Mouse (Mus musculus) right cerebral cortex, adult 2 months (tissue): ENCODE data around the gene Tcf20.
"Not testable (repeated sequence)": the region's sequence is repeated elsewhere in the genome, so short reads cannot be mapped to it uniquely, and the experiment has no call there.

Experiments used
- DNase-seq, 2 experiments: peaks; one replicate each; pipeline ENCODE4 v3.0.0; 2021 to 2022; ENCODE audit warnings: low spot score in 2 of 2

Tcf20 gene

DNA sequence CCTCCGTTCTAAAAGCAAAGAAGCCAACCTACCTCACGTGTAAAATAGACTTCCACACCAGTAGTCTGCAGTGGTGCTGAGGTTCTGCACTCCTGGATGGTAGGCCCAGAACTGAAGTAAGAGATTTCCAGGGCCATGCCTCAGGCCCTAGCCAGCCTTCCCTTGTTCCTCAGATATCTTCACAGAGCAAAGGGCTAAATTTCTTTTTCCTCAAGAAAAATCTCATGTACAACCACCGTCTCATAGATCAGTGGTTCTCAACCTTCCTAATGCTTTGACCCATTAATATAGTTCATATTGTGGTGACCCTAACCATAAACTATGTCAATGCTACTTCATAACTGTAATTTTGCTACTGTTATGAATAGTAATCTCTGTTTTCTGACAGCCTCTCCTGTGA, 87.3 kb downstream of the Tcf20 start:
- no peak for DNase-seq

DNA sequence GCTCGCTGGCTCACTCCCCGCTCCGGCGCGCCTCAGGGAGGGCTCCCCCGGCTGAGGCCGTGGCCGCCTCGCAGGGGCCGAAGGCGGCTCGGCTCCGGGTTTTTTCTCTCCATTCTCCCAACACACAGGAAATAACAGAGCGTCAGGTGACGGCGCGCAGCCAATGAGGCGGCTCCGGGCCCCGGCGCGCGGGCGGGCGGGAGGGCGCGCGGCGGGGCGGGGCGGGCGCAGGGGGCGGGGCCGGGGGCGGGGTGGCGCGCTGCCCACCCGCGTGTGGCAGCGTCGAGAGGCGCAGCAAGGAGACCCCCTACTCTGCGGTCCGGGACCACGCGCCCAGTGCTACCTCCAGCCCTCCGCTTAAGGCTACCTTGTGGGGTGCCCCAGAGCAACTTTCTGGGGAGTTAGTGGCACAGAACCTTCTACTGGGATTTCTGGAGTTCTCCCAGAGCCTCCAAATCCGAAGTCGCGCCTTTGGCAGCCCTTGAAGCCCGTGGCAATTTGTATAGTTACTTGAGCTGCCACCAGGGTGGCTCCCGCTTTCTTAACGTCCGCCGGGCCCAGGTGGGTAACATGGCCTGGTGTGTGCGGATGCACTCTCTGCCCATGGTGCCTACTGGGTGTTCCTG, 87.9 kb downstream of the Tcf20 start:
- DNase-seq: peak; percentile 79 to 80

DNA sequence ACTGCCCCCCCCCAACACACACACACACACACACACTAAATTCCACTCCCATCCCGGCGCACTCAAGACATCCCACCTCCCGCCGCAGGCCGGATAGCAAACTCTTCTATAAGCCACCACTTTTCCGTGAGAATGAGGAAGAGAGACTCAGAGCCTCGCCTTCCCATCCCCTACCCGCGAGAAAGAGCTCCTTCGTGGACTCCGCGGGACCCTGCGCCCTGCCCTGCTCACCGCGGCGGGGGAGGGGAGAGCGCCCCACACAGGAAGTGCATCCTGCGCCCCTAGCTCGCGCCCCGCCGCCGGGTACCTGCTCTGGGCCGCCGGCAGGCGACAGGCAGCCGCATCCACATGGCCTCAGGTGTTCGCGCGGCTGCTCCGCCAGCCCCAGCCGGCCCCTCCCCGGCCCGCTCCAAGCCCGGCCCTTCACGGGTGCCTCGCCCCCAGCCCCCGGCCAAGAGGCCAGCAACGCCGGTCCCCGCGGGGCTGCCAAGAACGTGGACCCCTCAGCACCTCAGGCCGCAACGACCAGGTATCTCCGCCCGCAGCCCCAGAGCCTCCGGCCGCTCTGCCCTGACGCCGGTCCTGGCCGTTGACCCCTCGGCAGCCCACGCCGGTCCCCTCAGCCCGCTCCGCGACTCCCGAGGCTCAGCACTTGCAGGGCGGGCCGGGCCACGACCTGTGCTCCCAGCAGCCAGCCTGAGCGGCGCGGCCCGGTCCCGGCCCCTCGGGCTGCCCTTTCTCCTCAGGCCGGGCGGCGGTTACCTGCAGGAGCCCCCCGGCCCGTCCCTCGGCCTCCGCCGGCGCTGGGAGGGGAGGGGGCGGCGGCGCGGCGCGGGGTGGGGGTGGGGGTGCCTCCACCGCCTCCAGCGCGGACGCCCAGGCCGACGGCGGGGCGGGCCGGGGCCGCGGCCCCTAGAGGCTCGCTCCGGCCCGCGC, 88.7 kb downstream of the Tcf20 start:
- no peak for DNase-seq

DNA sequence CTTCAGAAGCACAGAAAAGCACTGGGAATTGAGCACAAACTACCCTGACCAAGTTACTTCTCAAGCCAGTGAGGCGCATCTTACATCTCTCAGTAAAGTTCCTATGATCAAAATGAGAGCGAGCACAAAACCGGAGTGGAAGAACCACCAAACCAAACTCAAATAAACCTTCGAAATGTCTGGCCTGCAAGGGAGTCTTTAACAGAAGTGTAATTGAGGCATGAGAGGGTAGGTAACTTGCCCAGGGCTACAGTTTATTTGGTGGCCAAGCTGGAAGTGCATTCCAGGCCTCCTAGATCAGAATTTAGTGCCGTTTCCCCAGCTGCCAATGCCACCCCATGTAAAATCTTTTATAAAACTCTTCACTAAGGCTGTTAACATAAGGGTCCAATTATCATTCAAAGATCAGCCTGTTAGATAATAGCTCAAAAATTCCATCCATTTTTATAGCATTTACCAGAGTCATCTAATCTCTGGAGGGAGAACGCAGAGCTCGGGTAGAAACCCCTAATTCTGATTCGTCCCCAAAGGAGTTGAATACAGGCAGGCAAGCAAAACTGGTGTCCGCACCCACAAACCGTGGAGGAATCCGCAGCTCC, 89.4 kb downstream of the Tcf20 start:
- DNase-seq: no peak

DNA sequence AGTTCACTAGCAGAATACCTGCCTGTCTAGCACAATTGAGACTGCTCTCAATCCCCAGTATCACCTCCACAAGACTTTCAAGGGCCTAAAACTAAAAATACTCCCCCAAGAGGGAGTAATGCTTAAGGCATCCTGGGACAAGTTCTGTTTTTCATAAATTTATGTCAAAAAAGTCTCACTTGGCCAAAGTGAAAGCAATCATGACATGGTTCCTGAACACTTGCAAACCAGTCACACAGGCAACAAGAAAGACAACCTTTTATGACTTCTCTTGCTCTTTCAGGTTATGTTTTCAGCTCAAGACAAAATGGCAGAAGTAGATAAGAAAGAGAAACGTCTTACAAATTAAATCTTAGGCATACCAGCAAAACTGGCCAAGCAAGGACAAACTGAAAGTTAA, 91.3 kb downstream of the Tcf20 start:
- DNase-seq: no peak

DNA sequence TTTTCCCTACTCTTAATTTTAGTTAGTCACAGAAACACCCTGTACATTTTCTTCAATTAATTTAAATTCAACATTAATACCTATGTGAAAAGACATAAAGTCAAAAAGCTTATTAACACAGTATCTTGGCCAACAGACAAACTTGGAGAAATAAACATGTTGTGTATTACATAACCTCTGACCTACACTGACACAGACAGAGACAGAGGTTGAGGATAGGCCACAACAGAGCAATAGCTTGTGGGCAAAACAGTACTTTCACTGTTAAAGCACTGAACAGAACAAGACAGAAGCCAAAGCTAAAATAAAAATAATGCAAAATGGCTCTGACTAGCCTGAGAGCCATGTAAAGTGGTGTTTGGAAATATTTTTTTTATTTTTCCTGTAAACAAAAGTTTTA, 97.2 kb downstream of the Tcf20 start:
- DNase-seq: no peak

DNA sequence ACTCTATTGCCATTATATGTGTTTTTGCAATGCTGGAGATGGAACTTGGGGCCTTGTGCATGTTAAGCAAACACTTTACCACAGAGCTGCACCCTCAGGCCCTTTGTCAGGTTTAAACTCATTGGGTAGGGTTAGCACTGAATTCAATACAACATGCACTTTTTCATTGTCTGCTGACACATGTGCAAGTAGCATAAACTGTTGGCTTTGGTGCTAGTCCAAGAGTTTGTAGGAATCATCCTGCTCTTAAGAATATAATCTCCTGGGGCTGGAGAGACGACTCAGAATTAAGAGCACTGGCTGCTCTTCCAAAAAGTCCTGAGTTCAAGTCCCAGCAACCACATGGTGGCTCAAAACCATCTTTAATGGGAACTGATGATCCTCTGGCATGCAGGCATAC, 98.2 kb downstream of the Tcf20 start:
- no peak for DNase-seq

DNA sequence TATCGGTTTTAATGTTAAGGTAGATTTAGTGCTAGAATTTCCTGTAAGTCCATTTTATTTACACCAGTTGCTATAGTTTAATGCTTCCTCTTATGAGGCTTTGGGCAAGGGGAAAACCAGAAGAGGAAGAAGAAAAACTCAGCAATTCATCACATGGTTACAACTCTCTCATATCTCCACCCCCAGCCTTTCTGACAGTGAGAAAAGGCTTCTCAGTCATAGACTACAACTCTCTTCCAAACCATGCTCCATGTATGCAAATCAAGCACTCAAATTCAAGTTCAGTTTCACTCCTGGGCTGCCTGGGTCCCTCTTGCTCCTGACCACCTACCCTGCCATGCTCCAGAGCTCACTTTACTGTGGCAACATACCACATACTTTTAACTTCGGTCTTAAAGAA, 99.2 kb downstream of the Tcf20 start:
- DNase-seq: no peak

DNA sequence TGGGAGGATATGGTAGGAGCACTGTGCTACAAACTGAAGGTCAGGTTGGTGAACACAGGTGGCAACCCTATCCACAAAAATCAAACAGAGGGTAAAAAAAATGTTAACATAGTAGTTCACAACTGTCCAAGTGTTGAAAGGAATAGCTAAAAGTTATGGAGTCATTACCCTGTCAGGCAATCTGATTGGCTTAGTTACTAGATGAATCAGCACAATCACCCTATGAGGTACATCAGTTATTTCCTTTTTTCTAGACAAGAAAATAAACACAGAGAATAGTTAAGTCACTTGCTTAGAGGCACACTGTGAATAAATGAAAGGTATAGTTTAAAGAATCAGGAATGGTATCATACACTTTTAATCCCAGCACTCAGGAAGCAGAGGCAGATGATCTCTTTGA, 110.4 kb downstream of the Tcf20 start:
- DNase-seq: no peak

DNA sequence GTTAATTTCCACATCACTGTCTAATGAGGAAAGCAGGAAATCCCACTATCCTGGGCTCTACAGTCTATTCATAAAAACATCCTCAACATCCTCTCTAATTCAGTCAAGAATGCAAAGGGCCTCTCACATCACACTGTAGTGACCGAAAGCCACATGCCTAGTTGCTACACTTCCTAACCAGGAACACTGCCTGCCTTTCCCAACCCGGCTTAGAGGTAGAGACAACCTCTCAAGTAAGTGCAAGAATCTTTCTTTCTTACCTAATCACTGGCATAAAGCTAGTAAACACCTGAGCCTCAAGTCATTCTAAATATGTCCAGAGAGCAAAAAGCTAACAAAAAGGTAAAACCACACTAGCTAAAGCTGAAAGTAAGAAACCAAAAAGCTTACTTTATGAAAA, 110.8 kb downstream of the Tcf20 start:
- DNase-seq: no peak

DNA sequence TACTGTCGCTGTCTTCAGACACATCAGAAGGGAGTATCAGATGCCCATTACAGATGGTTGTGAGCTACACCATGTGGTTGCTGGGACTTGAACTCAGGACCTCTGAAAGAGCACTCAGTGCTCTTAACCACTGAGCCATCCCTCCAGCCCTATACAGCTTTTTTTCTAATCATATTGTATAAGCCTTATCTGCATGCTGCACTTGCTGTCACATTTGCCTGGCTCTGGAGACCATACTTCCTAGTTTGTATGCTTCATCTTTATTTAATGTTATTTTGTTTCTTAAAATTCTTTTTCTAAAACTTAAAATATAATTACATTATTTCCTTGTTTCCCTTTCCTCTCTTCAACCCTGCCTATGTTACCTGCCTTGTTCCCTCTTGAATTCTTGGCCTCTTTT, 115.6 kb downstream of the Tcf20 start:
- no peak for DNase-seq

DNA sequence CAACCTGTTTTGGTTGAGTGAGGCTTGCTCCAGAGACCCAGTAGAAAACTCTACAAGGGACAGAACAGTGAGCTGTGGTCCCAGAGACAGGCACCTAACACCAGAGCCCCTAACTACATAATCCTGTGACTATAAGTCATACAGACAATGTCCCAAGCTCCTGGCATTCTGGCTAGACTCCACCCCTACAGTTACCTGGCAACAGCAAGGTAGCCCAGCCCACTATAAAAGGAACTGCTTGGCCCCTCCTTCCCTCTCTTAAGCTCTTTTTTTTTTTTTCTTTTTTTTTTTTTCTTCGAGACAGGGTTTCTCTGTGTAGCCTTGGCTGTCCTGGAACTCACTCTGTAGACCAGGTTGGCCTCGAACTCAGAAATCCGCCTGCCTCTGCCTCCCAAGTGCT, 121.4 kb downstream of the Tcf20 start:
- not testable (repeated sequence) for DNase-seq

DNA sequence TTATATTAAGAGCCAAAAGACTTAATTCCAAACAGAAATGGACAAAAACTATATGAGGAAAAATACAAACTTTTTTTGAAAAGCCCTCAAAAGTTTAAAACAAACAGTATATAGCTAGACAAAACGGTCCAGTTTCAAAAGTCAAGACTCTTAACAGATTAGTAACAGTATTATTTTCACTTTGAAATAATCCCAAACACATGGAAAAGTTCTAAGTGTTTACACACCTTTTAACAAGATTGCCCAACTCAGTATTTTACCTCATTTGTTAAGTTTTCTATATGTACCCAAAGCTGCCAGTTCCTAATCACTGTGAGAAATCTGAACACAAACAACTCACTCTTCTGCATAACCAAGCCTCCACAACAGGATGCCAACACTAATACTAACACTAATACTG, 124.0 kb downstream of the Tcf20 start:
- no peak for DNase-seq

DNA sequence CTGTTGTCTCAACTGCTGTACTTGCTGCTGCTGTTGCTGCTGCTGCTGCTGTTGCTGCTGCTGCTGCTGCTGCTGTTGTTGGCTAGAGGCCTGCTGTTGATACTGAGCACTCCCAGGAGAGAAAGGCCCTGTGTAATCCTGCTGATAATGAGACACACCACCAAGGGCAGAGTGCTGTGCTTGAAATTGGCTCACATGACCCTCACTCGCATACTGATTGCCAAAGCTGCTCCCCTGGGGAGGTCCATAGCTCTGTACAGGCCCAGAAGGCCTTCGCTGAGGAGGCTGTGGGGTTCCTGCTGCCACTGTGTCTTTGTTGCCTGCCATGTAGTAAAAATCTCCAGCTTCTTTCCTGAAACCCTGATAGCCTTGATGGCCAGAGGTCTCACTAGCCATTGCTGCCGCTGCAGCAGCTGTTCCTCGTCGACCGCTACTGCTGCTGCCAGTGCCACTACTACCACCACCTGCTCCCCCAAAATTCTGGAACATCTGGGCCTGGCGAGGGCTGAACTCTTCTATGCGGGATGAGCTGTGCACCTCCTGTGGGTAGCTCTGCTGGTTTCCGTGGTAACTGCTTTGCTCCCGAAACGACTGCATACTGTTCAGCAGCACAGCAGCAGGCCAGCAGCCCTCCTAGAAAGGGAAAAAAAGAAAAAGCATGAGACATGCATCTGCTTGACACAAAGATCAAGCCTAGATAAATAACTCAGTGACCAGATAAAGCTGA, 130.9 kb downstream of the Tcf20 start:
- DNase-seq: peak; percentile 23 to 37

DNA sequence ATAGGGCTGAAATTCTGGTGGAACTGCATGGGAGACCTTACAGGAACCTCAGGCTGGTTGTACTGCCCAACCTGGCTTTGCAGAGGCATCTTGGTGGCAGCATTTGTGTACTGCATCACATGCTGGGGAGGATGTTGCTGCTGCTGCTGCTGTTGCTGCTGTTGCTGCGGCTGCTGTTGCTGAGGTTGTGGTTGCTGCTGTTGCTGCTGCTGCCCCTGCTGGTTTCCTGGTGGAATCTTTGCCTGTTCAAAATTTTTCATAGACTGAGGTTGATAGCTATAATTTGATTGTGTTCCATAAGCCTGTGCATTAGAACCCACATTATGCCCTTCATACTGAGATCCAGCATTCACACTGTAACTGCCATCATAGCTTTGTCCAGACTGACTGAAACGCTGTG, 131.6 kb downstream of the Tcf20 start:
- no peak for DNase-seq

DNA sequence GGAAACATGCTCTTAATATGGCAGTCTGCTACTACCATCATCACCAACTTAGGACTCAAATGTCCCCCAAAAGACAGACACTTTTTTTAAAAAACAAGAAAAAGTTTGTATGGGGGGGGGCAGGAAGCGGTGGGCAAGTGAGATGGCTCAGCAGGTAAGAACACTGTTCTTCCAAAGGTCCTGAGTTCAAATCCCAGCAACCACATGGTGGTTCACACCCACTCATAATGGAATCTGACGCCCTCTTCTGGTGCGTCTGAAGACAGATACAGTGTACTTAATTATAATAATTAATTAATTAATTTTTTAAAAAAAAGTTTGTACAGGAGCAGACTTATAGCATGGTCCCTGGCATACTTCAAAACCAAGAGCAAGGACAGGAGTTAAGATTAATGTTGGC, 148.5 kb downstream of the Tcf20 start:
- DNase-seq: no peak

DNA sequence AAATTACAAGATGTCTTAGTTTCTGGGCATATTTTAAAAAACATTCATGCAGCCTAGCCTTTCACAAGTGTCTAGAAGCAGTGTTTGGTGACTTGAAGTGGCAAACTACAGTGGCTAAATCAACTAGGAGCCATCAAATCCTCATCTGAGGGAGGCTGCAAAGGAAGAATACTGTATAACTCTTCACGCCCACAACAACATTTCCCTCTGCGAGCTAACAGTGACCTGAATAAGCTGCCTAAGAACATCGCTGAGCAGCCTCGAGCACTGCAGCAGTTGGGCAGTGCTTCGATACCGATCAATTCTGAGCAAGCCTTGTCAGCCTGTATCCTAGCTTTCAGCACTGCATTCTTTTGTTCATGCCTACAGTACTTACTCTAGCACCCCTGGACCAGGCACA, 157.8 kb downstream of the Tcf20 start:
- no peak for DNase-seq

DNA sequence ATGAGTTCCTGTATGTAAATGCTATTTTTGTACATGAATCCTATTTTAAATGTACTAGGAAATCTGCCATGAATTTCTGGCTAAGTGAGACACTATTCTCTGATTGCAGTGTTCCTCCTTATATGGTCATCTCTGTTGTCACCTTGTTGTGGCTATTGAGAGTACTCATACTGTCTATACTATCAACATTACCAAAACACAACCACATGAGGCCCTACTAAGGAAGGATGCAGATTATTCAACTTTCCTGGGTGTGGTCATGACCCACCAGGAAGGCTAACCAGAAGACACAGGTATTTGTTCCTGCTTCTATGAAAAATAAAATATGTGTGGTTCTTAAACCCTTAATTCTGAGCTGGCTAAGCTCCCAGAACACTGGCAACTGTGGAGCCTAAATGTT, 161.8 kb downstream of the Tcf20 start:
- no peak for DNase-seq

DNA sequence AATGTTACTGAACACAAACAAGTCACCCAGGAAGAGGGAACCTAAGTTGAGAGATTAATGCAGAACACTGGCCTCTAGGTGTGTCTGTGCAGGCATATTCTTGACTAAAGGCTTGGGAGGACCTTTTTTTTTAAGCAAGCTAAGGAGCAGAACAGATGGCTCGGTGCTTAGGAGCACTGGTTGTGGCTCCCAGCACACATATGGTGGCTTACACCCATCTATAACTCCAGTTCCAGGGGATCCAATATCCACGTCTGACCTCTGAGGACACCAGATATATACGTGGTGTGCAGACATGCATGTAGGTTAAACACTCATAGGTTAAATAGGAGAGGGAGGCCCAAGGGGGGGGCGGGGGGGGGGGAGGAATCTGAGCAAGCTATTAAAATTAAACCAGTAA, 165.3 kb downstream of the Tcf20 start:
- DNase-seq: no peak

DNA sequence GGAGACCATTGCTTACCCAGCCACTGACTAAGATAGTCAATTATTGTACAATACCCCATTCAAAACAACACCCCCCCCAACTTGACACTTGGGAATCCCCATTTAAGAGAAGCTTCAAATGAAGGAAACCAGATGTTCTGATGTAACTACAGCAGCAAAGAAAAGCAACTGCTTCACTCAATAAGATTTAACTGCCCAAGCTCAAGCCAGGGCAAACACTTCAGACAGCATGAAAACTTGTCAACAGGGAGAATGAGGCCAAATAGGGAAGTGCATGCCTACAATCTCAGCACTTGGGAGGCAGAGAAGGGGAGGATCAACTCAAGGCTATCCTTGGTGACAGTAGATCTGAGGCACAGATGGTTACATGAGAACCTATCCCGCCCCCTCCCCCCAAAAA, 166.0 kb downstream of the Tcf20 start:
- no peak for DNase-seq

DNA sequence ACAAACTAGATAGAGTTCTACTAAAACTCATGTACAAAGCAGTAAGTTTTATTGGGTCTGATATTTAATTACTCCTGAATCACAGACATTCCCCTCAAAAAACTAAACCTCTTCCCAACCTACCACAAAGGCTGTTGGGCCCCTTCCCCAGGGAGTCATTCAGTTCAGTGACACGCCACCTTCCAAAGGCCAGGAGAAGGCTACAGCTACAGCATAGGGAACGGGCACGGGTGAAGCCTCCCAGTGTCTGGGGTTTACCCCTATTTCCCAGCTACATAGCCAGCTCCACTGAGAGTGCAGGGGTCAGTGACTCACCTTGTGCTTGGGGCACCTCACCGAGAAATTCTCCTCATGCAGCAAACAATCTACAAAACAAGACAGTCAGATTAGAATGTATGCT, 172.4 kb downstream of the Tcf20 start:
- DNase-seq: no peak

DNA sequence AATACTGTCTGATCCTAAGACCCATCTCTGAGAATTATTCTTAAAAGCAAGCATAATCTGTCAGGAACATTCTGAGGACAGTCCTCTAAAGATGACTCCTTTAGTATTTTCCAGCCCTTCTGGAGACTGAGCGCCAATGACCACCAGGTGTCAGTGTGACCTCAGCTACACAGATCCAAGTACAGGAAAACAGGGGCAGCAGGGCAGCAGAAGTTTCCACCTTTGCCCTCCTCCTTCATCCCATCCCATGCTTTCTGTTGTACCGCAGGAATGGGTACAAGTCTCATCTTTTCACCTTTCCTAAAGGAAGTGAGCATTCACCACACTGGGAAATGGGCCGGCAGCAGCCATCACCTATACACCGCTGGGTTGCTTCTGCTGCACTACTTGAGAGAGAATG, 172.9 kb downstream of the Tcf20 start:
- DNase-seq: peak; percentile 64 to 68
